Mouse (Mus musculus): ENCODE measurements around the gene Foxo4. TPM values are rescaled to one million over a fixed set of nuclear protein-coding genes. Genes with fewer than 3 reads are reported as not detected.

The Foxo4 gene
- polyA plus RNA-seq, 1 experiment from 2014 or later: 1.7 TPM

DNA sequence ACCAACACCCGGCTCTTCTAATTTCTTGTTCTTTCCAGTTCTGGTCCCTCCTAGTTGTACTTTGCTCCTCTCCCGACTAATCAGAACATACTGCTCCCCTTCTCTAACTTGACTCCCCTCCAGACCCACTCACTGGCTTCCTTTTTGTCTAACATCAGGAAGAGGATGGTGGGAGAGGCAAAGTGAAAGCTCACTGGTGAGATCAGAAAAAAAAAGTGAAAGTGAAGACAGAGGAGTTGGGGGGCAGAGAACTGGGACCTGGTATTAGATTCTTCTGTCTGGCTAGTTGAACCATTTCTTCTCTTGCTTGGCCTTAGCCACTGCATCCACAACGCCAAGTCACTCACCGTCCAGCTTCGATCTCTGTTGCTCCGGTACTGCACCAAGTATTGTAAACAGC is 12.3 kb downstream of the Foxo4 start:
- 90% methylated on average over 6 of the region's 6 CpGs for WGBS
- Histone ChIP-seq H3K4me2 (ENCODE audit: low read depth, low read length) (peak overlapping the region; percentile 43; the same call in 1 of the 2 replicates), H3K36me3 (ENCODE audit: control insufficient read depth, insufficient read depth) (no peaks in the 10 kb centered on the region), H3K27me3 (ENCODE audit: control insufficient read depth, insufficient read depth, low read length) (no peaks in the 10 kb centered on the region; the same call in none of the 2 replicates), H3K9me3 (replicated peaks; ENCODE audit: control insufficient read depth, low read length) (no peaks in the 10 kb centered on the region), H3K4me1 (ENCODE audit: control insufficient read depth, insufficient read depth, low read length) (no peaks in the 10 kb centered on the region), H3K27ac (ENCODE audit: low read length) (no peak overlapping the region), H3K9ac (ENCODE audit: low read length) (no peak overlapping the region), H3K4me3 (ENCODE audit: low read length) (no peak overlapping the region)
- no peak for ATAC-seq (replicated peaks; ENCODE audit: extremely low read depth, insufficient read depth, low FRiP score)

DNA sequence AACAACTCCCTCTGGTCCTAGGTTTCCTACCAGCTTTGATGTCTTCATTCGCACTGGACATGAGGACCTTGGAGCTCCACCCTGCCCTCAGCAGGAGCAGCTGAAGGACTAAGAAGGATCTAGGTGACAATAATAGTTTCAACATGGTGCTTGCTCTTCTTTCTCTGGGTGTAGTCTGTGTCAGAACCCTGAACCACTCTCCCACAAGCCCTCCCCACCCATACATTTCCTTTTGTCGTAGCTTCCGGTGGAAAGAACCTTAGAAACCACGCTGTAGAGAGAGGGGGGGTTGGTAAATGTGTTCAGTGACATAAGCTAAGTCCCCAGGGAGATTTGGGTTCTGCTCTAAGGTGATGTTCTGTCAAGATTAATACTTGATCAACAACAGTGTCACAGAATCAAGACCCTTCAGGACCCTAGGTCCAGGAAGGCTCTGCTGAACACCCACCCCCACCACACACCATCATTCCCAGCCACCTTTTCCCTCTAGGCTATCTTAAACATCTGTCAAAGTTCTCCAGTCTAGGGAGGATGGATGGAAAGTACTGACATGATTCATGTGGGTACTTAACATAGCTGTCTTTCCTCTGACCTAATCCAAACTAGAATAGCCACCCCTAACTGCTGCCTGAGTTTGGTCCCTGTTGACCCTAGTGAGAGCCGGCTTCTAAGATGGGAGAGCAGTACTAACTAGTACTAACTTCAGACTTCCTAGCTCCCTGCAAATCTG is 13.9 kb downstream of the Foxo4 start, which contains the start of gene Il2rg:
Gene Il2rg, minus strand, starts transcription at position 231 of the 730 bp plus-strand sequence.
- 54% methylated on average over 5 of the region's 5 CpGs for WGBS
- 0 out of 2 replicates have a peak, but pooled peaks have one; percentile 41 for ATAC-seq (replicated peaks; ENCODE audit: extremely low read depth, insufficient read depth, low FRiP score)
- peak within 1 kb of the TSS; percentile 31; the same call in 1 of the 2 replicates for H3K27ac ChIP-seq (ENCODE audit: low read length)
- H3K4me1 ChIP-seq (ENCODE audit: control insufficient read depth, insufficient read depth, low read length): no peaks in the 10 kb centered on the region
- no peaks in the 10 kb centered on the region for H3K9me3 ChIP-seq (replicated peaks; ENCODE audit: control insufficient read depth, low read length)
- no peaks in the 10 kb centered on the region for H3K36me3 ChIP-seq (ENCODE audit: control insufficient read depth, insufficient read depth)
- H3K4me3 ChIP-seq (ENCODE audit: low read length): peak within 1 kb of the TSS; percentile 39
- peak within 1 kb of the TSS; percentile 43 for H3K4me2 ChIP-seq (ENCODE audit: low read depth, low read length)
- H3K27me3 ChIP-seq (ENCODE audit: control insufficient read depth, insufficient read depth, low read length): no peaks in the 10 kb centered on the region; the same call in none of the 2 replicates
- peak within 1 kb of the TSS; percentile 29; the same call in 1 of the 2 replicates for H3K9ac ChIP-seq (ENCODE audit: low read length)

DNA sequence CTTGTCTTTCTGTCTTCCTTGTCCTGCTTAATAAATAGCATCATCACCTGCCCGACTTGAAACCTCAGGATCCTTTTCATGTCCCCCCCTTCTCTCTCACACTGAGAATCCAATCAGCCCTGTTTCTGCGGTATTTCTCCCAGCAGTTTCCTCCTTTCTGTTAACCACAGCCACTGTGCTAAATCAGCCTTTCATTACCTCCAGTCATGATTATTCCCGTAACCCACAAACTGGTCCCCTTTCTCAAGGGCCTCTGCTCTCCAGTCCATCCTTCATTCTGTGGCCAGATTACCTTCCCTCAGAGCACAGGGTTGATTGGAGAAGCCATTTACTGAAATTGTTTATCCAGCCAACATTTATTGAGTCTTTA is 14.4 kb downstream of the Foxo4 start, which contains the start of gene Gm20489:
Gene Gm20489, minus strand, starts transcription at position 269 of the 370 bp plus-strand sequence.
- Histone ChIP-seq H3K9ac (ENCODE audit: low read length) (peak within 1 kb of the TSS; percentile 29; the same call in 1 of the 2 replicates), H3K4me2 (ENCODE audit: low read depth, low read length) (peak within 1 kb of the TSS; percentile 43), H3K9me3 (replicated peaks; ENCODE audit: control insufficient read depth, low read length) (no peaks in the 10 kb centered on the region), H3K36me3 (ENCODE audit: control insufficient read depth, insufficient read depth) (no peaks in the 10 kb centered on the region), H3K27me3 (ENCODE audit: control insufficient read depth, insufficient read depth, low read length) (no peaks in the 10 kb centered on the region; the same call in 1 of the 2 replicates), H3K4me3 (ENCODE audit: low read length) (peak within 1 kb of the TSS; percentile 39), H3K4me1 (ENCODE audit: control insufficient read depth, insufficient read depth, low read length) (no peaks in the 10 kb centered on the region), H3K27ac (ENCODE audit: low read length) (peak within 1 kb of the TSS; percentile 31; the same call in 1 of the 2 replicates)
- 53% methylated on average over 3 of the region's 3 CpGs for WGBS
- ATAC-seq (replicated peaks; ENCODE audit: extremely low read depth, insufficient read depth, low FRiP score): no peak

DNA sequence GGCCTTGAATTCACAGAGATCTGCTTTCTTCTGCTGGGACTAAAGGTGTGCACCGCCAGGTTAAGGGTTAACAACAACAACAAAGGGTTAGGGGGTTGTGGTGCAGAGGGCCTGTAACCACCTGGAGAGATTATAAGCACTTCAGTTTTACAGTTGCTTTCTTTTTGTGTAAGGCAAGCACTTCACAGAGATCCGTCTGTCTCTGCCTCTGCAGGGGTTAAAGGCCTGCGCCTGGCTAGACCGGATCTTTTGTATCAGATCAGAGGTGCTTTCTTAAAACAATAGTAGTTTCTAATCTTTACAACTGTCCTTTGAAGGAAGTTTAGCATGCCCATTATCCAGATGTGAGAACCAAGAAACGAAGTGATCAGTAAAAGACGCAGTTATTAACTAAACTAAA is 19.1 kb downstream of the Foxo4 start:
- no peaks in the 10 kb centered on the region; the same call in 1 of the 2 replicates for H3K27me3 ChIP-seq (ENCODE audit: control insufficient read depth, insufficient read depth, low read length)

GRCm38 (mm10) chrX:101273875-101274738 is 19.8 kb downstream of the Foxo4 start, which contains the start of gene Med12:
Med12 (plus strand) TSS chrX:101274030.
- no peaks in the 10 kb centered on the region for H3K9me3 ChIP-seq (replicated peaks; ENCODE audit: control insufficient read depth, low read length)
- H3K27ac ChIP-seq (ENCODE audit: low read length): peak within 1 kb of the TSS; percentile 82
- H3K4me3 ChIP-seq (ENCODE audit: low read length): peak within 1 kb of the TSS; percentile 72
- H3K36me3 ChIP-seq (ENCODE audit: control insufficient read depth, insufficient read depth): peaks cover 7% of the 10 kb centered on the region; the same call in 1 of the 2 replicates
- H3K4me2 ChIP-seq (ENCODE audit: low read depth, low read length): peak within 1 kb of the TSS; percentile 68
- peak; percentile 96 for ATAC-seq (replicated peaks; ENCODE audit: extremely low read depth, insufficient read depth, low FRiP score)
- H3K27me3 ChIP-seq (ENCODE audit: control insufficient read depth, insufficient read depth, low read length): no peaks in the 10 kb centered on the region; the same call in 1 of the 2 replicates
- H3K9ac ChIP-seq (ENCODE audit: low read length): peak within 1 kb of the TSS; percentile 85
- no peaks in the 10 kb centered on the region for H3K4me1 ChIP-seq (ENCODE audit: control insufficient read depth, insufficient read depth, low read length)
- WGBS: 18% methylated on average over 51 of the region's 54 CpGs

More for the DNA sequence above, 19.1 kb downstream of the Foxo4 start:
- H3K27ac ChIP-seq (ENCODE audit: low read length): peak overlapping the region; percentile 67; the same call in 1 of the 2 replicates
- ATAC-seq (replicated peaks; ENCODE audit: extremely low read depth, insufficient read depth, low FRiP score): no peak
- H3K9me3 ChIP-seq (replicated peaks; ENCODE audit: control insufficient read depth, low read length): no peaks in the 10 kb centered on the region
- H3K4me2 ChIP-seq (ENCODE audit: low read depth, low read length): peak overlapping the region; percentile 68
- H3K9ac ChIP-seq (ENCODE audit: low read length): peak overlapping the region; percentile 62
- WGBS: 28% methylated on average over 6 of the region's 6 CpGs
- H3K4me3 ChIP-seq (ENCODE audit: low read length): peak overlapping the region; percentile 72
- peaks cover 6% of the 10 kb centered on the region; the same call in 1 of the 2 replicates for H3K36me3 ChIP-seq (ENCODE audit: control insufficient read depth, insufficient read depth)
- no peaks in the 10 kb centered on the region for H3K4me1 ChIP-seq (ENCODE audit: control insufficient read depth, insufficient read depth, low read length)

GRCm38 (mm10) chrX:101282813-101283212 is 28.5 kb downstream of the Foxo4 start:
- 70% methylated on average over 6 of the region's 6 CpGs for WGBS
- ATAC-seq (replicated peaks; ENCODE audit: extremely low read depth, insufficient read depth, low FRiP score): no peak
- peaks cover 34% of the 10 kb centered on the region for H3K36me3 ChIP-seq (ENCODE audit: control insufficient read depth, insufficient read depth)

DNA sequence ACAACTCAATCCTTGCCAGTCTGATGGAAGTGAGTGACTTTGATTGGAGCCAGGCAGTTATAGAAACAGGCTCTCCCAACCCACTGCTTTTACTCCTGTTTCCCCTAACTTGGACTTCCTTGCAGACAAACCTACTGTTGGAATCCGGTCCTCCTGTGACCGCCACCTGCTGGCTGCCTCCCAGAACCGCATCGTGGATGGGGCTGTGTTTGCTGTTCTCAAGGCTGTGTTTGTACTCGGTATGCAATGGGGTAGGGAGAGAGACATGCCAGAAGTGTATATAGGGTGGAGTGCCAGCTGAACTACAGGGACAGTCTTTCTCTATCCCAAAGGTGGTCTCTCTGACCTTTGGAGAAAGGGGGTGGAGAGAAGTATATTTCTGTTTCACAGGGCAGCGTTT is 31.2 kb downstream of the Foxo4 start:
- no peaks in the 10 kb centered on the region for H3K4me1 ChIP-seq (ENCODE audit: control insufficient read depth, insufficient read depth, low read length)
- 22% methylated on average over 6 of the region's 6 CpGs for WGBS
- H3K9me3 ChIP-seq (replicated peaks; ENCODE audit: control insufficient read depth, low read length): no peaks in the 10 kb centered on the region
- H3K9ac ChIP-seq (ENCODE audit: low read length): no peak overlapping the region
- no peak overlapping the region for H3K4me3 ChIP-seq (ENCODE audit: low read length)
- no peaks in the 10 kb centered on the region for H3K27me3 ChIP-seq (ENCODE audit: control insufficient read depth, insufficient read depth, low read length)
- H3K4me2 ChIP-seq (ENCODE audit: low read depth, low read length): no peak overlapping the region
- no peak overlapping the region for H3K27ac ChIP-seq (ENCODE audit: low read length)
- H3K36me3 ChIP-seq (ENCODE audit: control insufficient read depth, insufficient read depth): peaks cover 37% of the 10 kb centered on the region
- 0 out of 2 replicates have a peak, but pooled peaks have one; percentile 45 for ATAC-seq (replicated peaks; ENCODE audit: extremely low read depth, insufficient read depth, low FRiP score)

More at GRCm38 (mm10) chrX:101282813-101283212, 28.5 kb downstream of the Foxo4 start:
- no peak overlapping the region for H3K27ac ChIP-seq (ENCODE audit: low read length)
- H3K9ac ChIP-seq (ENCODE audit: low read length): no peak overlapping the region
- no peak overlapping the region for H3K4me2 ChIP-seq (ENCODE audit: low read depth, low read length)
- H3K27me3 ChIP-seq (ENCODE audit: control insufficient read depth, insufficient read depth, low read length): no peaks in the 10 kb centered on the region
- H3K4me1 ChIP-seq (ENCODE audit: control insufficient read depth, insufficient read depth, low read length): no peaks in the 10 kb centered on the region
- H3K9me3 ChIP-seq (replicated peaks; ENCODE audit: control insufficient read depth, low read length): no peaks in the 10 kb centered on the region
- no peak overlapping the region for H3K4me3 ChIP-seq (ENCODE audit: low read length)

DNA sequence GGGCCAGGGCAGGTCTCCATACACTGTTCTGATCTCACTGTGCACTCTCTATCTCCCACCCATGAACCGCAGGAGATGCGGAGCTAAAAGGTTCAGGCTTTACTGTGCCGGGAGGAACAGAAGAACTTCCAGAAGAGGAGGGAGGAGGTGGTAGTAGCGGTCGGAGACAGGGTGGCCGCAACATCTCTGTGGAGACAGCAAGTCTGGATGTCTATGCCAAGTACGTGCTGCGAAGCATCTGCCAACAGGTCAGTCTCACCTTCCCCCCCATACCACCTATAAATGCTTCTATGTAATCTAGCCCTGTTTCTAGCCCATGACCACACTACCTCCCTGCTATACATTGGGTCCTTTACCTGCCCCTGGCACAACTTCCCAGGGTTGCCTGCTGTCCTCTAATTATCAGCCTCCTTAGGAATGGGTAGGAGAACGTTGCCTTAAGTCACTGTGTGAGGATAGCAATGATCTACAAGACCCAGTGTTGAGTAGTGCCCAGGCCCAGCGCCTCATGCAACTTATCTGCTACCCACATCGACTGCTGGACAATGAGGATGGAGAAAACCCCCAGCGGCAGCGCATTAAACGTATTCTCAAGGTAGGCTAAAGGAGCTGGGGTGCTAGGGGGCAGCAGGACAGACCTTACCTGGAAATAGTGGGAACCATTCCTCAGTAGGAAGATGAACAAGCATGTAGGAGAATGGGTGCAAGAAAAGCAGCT is 31.8 kb downstream of the Foxo4 start:
- no peak overlapping the region for H3K4me2 ChIP-seq (ENCODE audit: low read depth, low read length)
- H3K4me3 ChIP-seq (ENCODE audit: low read length): no peak overlapping the region
- no peaks in the 10 kb centered on the region for H3K4me1 ChIP-seq (ENCODE audit: control insufficient read depth, insufficient read depth, low read length)
- no peak for ATAC-seq (replicated peaks; ENCODE audit: extremely low read depth, insufficient read depth, low FRiP score)
- peaks cover 34% of the 10 kb centered on the region for H3K36me3 ChIP-seq (ENCODE audit: control insufficient read depth, insufficient read depth)
- no peak overlapping the region for H3K27ac ChIP-seq (ENCODE audit: low read length)
- H3K9me3 ChIP-seq (replicated peaks; ENCODE audit: control insufficient read depth, low read length): no peaks in the 10 kb centered on the region
- 82% methylated on average over 13 of the region's 14 CpGs for WGBS
- H3K27me3 ChIP-seq (ENCODE audit: control insufficient read depth, insufficient read depth, low read length): no peaks in the 10 kb centered on the region
- H3K9ac ChIP-seq (ENCODE audit: low read length): no peak overlapping the region
